Mouse (Mus musculus) v-Abl transformed pro-B cells (cell line): ENCODE data around the gene Col28a1.

Experiments
- in situ Hi-C, 2 experiments: fragments of 400-800 bp; cut with MboI; formaldehyde crosslinking; loops; one replicate each; pipeline ENCODE4 v1.15.1; 2025; ENCODE audit not compliant: unreplicated experiment in 2 of 2

The Col28a1 gene

DNA sequence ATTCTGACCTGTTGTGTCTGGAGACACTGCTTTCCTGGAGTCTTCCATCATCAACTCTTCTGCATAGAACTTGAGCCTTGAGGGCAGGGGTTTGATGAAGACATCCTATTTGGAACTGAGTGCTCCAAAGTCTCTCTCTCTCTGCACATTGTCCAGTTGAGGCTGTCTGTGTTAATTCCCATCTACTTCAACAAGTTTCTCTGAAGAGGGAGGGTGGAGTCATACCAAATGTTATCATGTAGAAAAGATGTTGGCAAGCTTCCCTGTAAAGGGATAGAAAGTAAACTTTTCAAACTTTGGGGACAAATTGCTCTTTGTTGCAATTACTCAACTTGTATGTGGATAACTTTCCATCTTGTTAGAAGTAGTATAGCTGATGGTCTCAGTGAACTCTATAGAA is at the start of gene Col28a1:
Gene Col28a1, minus strand, starts transcription at position 101 of the 400 bp plus-strand sequence.
- in situ Hi-C loops, result loop anchor here in 1 of 2 experiments (5.0 to 25.0 kb wide), 4 partner anchors 460 to 1180 kb away; no protein-coding TSS in a partner anchor

DNA sequence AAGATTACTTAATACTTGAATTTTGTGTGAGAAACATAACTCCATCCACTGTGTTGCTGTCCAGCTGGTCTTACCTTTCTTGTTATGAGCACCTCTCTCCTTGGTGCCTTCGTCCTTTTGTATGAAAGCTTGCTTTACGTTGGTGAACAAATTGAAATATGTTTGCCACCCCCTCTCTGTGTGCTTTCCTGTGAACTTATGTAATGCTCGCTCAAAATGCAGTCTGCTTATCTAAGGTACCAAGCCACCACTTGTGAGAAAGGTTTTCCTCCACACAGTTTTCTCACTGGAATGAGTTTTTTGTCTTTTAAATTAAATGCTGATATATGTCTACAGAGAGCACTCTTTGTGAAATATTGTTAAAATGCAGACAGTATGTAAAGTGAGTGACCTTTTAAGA is 36.2 kb upstream of the Col28a1 start:
- in situ Hi-C loops, result loop anchor here in 1 of 2 experiments (25.0 kb wide), 1 partner anchor 1216 kb away; no protein-coding TSS in a partner anchor

DNA sequence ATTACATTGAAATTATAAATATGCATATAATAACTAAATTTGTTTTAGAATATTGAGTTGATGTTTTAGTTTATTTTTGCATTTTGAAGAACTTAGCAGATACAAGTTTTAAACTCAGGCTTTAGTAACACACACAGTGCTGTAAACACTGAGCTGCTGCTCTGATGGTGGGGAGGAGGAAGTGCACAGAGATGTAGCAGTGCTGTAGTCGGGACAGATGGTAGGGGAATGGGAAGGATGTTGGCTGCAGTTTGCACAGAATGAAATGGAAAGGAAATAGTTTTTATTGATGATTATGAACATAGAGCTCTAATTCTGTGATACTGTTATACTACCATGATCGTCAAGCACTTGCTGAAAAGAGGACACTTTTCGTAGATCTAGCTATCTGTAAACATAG is 34.6 kb upstream of the Col28a1 start:
- in situ Hi-C loops, result loop anchor here in 1 of 2 experiments (25.0 kb wide), 1 partner anchor 1215 kb away; no protein-coding TSS in a partner anchor

DNA sequence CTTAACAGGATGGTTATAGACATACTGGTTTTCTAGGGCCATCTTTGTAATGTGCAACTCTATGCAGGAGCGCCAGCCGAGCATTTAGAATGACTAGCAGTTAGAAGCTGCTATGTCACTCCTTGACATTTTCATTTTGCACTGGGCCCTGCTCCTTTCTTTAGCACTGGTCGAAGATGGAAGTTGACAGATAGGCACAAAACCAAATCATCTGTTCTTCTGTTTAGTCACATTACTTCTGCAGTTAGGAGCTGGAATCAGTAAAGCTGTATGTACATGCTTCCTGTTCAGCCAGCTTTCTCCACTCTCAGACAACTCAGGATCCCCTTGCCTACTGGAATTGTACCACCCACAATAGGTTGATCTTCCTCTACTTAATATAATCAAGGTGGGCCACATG is 18.2 kb upstream of the Col28a1 start:
- in situ Hi-C loops, result loop anchor here in 1 of 2 experiments (5.0 kb wide), 2 partner anchors 47 to 527 kb away; partner anchors contain the start of genes Gm45062, Rpa3 and Umad1

DNA sequence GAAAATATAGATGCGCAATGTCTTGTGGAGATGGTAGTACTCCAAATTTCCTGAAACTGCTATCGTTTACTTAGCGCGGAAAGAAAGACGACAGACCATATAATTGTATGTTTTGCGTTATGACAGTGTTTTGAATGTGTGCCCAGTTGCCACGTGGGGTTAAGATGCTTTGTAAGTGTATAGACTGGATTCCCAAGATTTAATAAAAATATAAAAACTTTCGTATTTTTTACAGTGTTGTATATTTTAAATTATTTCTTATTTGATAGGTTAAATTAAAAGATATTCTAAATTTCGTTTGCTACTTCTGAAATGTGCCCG is 17.4 kb upstream of the Col28a1 start:
- in situ Hi-C loops, result loop anchor here in 1 of 2 experiments (5.0 kb wide), 3 partner anchors 47 to 527 kb away; partner anchors contain the start of genes Gm45062, Rpa3 and Umad1

DNA sequence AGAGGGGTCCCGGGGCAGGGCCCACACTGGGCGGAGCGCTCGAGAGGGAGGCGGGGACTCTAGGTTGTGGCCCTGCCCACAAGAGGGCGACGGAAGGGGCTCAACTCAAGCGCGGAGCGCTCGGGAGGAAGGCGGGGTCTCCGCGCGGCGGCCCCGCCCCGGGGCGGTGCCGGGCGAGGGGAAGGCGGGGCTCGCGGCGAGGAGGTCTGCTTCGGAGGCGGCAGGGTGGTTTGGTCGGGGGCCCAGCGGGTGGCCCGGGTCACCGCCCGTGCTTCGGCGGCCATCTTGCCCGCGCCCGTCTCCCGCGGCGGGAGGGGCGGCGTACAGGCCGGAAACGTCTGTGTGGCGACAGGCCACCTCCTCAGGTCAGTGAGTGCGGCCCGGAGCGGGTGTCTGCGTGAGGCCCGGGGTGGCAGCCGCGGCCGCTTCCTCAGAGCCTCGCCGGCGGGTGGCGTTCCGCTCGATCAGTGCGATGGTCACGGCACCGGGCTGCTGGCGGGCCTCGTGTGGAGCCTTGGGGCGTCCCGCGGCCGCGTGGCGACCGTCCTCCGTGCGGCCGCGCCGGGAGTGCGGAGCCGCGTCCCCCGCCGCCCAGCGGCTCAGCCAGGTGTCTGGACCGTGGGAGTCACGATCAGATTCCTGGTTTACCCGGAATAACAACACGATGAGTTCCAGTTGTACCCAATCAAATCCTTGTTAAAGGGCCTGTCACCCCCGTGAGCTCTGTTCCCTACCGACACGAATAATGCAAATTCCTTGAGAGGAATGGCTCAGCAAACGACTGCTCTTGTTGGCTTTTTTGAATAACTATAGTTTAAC is 16.8 kb upstream of the Col28a1 start, which contains the start of gene Mios:
Gene Mios, plus strand, starts transcription at position 176 of the 819 bp plus-strand sequence.
- in situ Hi-C loops, result loop anchor here in 1 of 2 experiments (5.0 kb wide), 1 partner anchor 288 kb away; no protein-coding TSS in a partner anchor

DNA sequence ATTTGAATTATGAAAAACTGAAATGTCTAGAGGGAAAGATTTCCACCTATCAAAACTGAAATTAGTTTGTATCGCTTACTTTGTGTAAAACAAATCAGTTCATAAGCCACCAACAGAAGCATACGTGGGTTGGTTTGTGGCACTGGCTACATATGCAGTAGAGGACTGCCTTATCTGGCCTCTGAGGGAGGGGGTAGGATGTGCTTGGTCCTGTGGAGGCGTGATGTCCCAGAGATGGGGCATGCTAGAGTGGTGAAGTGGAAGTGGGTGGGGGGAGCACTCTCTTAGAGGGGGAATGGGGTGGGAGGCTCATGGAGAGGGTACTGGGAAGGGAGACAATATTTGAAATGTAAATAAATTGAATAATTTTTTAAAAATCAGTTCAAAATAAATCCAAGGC is 2.5 kb downstream of the Col28a1 start:
- in situ Hi-C loops, result loop anchor here (5.0 to 25.0 kb wide), 6 partner anchors 205 to 1178 kb away; partner anchors contain the start of gene C1galt1 (in 1 of the 2)

DNA sequence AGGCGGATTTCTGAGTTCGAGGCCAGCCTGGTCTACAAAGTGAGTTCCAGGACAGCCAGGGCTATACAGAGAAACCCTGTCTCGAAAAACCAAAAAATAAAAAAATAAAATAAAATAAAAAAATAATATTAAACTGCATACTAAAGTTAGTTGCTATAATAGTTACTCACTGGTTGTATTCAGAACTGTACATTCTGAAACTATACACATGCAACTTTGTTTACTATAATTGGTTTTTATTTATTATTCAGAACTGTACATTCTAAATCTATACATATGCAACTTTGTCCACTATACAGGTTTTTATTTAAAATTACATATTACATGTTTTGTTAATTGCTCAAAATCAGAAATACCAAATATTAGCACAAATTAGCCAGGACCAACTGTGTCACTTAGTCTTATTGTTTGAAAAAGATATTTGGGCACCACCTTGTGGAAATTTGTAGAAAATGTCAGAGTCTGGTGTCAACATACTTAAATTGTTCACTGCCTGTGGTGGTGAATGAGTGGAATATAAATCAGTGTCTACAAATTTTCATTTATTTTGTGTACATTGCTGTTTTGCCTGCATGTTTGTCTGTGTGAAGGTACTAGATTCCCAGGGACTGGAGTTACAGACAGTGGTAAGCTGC is 3.7 kb downstream of the Col28a1 start:
- in situ Hi-C loops, result loop anchor here (10.0 to 25.0 kb wide), 3 partner anchors 204 to 1176 kb away; partner anchors contain the start of gene C1galt1 (in 1 of the 2)

DNA sequence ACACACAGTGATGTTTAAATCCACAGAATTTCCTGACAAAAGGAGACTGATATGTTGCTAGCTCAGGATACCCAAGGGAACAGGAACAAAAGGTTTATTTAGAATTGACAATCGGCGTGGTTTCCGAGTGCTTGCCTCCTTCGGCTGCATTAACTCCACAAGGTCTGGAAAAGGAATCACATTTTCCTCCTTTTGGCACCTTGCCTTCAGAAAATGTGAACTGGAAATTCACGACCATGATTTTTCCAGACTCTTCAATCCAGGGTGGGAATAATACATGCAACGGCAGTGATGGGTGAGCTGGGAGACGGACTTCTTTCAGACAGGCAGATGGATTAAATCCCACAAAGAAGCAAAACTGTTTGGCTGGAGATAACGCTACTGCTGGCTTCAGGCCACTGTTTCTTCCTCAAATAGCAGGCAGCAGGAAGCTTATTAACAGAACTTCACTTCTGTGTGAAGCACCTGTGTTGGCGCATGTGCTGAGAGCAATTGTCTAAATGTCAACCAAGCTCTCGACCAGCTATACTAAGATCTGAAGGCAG is 13.9 kb downstream of the Col28a1 start:
- in situ Hi-C loops, result loop anchor here in 1 of 2 experiments (25.0 kb wide), 1 partner anchor 1166 kb away; no protein-coding TSS in a partner anchor

DNA sequence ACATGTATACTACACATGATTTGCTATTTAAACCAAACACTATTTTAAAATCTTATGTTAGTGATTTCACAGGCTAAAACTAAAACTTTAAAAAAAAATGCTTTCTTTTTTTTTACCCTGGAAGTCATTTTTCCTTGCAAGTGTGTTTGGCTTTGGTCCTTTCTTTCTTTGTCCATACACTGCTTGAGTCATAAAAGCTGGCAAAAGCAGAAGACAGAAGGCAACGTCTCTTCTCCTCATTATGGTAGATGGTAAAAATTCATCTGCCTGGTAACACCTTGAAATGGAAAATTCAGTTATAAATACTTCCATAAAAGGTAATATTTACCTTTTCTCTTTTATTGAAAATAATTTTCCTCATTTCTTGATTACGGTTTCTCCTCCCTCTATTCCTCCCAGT is 16.3 kb downstream of the Col28a1 start:
- in situ Hi-C loops, result loop anchor here in 1 of 2 experiments (25.0 kb wide), 1 partner anchor 1164 kb away; no protein-coding TSS in a partner anchor

DNA sequence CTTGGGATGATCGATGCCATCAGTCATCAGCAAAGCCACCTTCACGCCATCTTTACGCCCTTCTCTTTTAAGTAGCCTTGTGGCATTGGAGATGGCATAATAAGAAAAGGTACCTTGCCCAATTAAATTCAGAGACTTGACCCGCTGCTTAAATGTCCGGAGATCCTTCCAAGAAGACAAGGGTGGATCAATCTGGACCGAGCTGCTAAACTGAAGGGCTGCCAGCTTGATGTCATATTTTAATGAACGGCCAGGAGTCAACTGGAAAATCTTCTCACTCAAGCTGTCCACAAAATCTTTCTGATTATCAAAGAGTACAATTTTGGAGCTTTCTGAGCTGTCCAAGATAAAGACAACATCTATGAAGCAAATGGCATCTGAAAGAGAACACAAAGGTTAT is 17.1 kb downstream of the Col28a1 start:
- in situ Hi-C loops, result loop anchor here in 1 of 2 experiments (25.0 kb wide), 1 partner anchor 1163 kb away; no protein-coding TSS in a partner anchor

DNA sequence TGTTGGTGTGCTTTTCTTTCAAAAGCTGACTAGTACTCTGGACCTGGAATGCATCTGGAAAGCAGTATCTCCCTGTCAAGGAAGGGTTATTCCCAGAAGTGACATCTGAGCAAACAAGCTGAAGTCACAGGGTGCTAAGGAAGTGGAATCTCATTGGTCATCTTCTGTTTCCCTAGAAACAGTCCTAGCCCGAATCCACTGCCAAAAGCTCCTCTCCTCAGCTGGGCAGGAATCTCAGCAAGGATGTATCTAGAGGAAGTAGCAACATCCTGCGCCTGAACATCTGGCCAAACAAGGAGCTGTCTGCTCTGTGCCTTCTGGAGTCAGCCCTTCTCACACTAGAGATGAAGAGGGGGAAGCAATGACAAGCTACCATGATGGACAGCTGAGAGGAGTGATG is 18.4 kb downstream of the Col28a1 start:
- in situ Hi-C loops, result loop anchor here in 1 of 2 experiments (5.0 kb wide), 1 partner anchor 87 kb away; no protein-coding TSS in a partner anchor

DNA sequence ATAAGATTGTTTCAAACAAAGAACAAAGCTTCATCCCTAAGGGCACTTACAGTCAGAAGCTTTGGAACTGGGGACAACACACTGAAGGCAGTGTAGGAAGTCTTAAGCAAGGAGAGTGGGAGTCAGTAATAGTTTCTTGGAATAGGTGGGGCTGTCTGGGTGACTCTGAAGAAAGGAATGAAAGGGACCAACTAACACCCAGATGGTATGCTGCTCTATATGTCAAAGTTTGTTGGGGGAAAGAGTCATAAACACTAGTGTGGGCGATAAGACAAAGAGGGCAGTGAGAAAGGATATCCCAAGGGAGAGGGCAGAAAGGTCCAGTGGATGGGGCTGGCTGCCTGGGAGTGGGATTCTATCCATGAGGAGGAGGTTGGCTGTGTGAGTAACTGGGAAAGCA is 20.3 kb downstream of the Col28a1 start:
- in situ Hi-C loops, result loop anchor here in 1 of 2 experiments (5.0 kb wide), 1 partner anchor 85 kb away; no protein-coding TSS in a partner anchor

DNA sequence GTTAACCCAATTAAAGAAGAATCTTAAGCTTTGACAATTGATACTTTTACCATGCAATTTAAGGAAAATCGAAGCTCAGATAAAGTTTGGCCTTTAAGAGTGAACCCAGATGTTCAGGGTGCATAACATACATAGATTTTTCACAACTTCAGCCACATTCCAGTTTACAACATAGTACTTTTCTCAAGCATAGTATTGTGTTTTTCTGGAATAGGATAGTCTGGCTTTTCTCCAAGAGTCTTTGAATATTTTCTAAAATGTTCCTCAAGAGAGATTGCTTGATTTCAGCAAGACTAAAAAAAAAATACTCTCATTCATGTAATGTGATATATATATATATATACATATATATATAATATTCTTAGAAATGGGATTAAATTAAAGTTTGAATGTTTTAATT is 27.7 kb downstream of the Col28a1 start:
- in situ Hi-C loops, result no loop called here

DNA sequence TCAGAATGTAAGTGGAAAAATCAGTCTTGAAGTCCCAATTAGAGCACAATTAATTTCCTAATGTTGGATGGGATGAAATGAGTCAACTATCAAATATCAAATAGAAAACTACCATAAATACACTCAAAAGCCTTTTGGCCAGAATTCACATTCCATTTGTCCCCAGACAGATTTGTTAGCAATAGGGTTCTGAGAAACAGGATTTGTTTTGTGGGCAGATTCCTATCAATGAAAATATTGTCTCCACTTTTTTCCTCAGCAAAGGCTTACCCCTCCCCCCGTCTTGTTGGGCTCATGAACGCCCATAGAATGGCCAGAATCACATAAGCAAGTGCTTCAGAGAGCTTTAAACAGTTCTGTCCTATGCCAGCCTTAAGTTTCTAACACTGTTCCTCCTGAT is 32.4 kb downstream of the Col28a1 start:
- in situ Hi-C loops, result no loop called here

DNA sequence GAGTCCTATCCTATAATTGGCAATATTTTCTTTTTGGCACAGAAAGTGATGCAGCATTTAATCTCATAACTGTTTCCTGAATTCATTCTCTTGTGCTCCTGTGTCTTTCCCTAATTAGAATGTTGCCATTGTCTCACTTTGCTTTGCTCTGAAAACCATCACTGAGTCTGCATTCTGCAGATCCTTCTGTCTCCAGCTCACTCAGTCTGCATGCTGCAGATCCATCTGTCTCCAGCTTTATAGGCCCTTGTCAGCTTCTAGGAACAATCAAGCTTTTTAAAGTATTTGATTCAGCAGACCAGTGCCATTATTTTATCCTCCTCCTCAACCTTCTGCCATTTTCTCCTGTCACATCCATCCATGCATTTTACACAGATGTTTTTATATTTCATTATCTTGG is 35.3 kb downstream of the Col28a1 start:
- in situ Hi-C loops, result no loop called here

DNA sequence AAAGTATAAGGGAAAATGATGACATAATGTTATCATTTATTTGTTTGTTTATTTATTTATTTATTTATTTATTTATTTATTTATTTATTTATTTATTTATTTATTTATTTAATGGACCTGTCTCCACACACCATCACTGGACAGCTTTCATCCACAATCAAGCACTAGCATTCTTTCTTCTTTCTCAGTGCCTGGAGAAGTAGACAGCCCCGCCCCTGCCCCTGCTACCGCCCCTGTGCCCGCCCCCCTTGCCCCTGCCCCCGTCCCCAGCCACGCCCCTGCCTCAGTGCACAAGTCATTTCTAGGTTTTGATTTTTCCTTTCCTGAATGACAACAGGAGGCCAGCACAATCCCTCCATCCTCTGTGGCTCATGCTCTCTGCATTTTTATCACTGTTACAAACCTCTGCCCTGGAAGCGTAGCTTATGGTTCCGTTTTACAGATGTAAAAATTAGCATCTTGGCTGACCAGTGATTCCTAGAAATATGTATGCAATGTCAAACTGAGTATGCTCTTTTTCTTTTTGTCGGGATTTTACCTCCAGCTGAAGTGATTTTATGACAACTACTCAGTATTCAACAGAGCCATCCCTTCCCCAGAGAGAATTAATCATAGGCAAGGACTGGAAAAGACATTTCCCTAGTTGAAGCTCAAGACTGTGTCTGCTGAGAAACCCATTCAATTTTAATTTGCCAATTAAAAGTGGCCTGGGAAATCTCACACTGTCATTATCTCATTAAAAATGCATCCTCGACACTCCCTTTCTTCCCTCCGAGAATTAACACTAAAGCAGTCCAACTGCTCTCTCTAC is 39.7 kb downstream of the Col28a1 start:
- in situ Hi-C loops, result no loop called here

DNA sequence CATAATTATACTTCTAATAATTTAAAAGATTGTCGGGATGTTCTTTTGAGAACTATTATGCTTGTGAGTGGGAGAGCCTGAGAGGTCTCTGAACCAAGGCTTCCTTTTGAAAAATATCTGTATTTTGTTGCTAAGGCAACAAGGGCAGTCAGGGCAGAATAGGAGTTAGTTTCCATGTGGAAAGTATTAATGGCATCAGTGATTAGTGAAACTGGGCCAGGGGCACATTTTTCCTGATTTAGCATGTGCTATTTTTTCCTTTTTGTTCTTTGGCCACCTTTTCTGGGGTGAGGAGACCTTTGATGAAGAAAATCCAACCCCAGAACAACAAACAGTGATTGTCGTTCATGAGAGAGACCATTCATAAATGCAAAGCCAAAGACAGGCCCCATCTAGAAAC is 43.5 kb downstream of the Col28a1 start:
- in situ Hi-C loops, result no loop called here

DNA sequence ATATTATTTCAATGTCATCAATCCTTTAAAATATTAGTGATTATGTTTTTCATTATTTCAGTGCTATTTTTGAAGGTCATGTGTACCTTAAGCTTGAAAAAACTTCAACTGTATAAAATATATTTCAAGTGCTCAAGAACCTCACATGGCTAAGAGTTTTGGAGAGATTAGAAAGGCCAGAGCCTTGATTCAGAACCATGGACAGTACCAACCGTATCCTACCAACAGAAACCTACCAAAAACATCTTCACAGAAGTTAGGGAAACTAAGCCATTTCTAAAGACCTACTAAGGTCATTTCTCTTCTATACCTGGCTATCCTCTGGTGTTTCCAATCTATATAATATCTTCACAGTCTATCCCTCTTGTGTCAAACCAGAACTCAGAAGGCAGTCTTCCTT is 50.5 kb downstream of the Col28a1 start:
- in situ Hi-C loops, result no loop called here

DNA sequence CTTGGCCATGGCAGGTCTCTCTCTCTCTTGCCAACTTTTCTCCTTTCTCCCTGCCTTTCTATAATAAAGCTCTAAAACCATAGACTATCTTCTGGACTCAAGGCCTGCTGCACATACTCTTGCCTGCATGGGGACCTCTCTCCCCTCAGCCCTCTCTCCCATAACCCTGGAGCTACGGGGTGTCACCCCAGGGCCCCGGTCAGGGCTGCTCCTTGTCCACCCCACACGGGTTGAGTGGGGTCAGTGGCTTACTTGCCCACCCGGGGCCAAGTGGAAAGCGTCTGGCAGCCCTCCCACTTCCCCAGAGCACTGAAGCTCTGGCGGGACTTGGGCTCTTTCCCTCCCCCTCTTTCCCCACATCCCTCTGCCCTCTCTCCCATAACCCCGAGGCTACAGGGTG is 62.3 kb downstream of the Col28a1 start:
- in situ Hi-C loops, result no loop called here
